Mouse (Mus musculus): ENCODE results near the gene Ift80. TPM values are rescaled to one million over a fixed set of nuclear protein-coding genes. Genes with fewer than 3 reads are reported as not detected.
A peak's percentile ranks its signal among the peaks of the same experiment; 100 is the strongest.
"Not testable (repeated sequence)": the region's sequence is repeated elsewhere in the genome, so short reads cannot be mapped to it uniquely, and the experiment has no call there.

The Ift80 gene
- total RNA-seq (2021): 10 to 100 TPM; 22.5 to 23.6 TPM

GRCm38 (mm10) chr3:69004437-69005337, at the start of gene Ift80, which contains the start of gene Smc4:
TSS of gene Ift80 (minus strand) at chr3:69004570.
TSS of gene Smc4 (plus strand) at chr3:69004738.
- intact Hi-C loops (cut with DNase I): no loop called here
- peak; percentile 95 for DNase-seq (ENCODE audit: low spot score in 2 of 2)

- intact Hi-C loops (cut with DNase I): no loop called here
- DNase-seq (ENCODE audit: low spot score in 2 of 2): no peak
These were observed 47.5 kb upstream of the Ift80 start for GRCm38 (mm10) chr3:69051894-69052293.

- intact Hi-C loops (cut with DNase I): no loop called here
- no peak for DNase-seq (ENCODE audit: low spot score in 2 of 2)
These were observed 44.6 kb upstream of the Ift80 start for GRCm38 (mm10) chr3:69049011-69049410.

- intact Hi-C loops (cut with DNase I): no loop called here
- DNase-seq (ENCODE audit: low spot score in 2 of 2): no peak
These were observed 43.3 kb upstream of the Ift80 start for GRCm38 (mm10) chr3:69047684-69048083.

- intact Hi-C loops (cut with DNase I): no loop called here
- DNase-seq (ENCODE audit: low spot score in 2 of 2): no peak
These were observed 42.1 kb upstream of the Ift80 start for GRCm38 (mm10) chr3:69046509-69046908.

- intact Hi-C loops (cut with DNase I): loop anchor here (2.0 kb wide), 1 partner anchor 17 kb away; no protein-coding TSS in a partner anchor
- DNase-seq (ENCODE audit: low spot score in 2 of 2): no peak
These were observed 41.4 kb upstream of the Ift80 start for GRCm38 (mm10) chr3:69045750-69046149.

GRCm38 (mm10) chr3:69045400-69045703, 41.0 kb upstream of the Ift80 start:
- no peak for DNase-seq (ENCODE audit: low spot score in 2 of 2)
- intact Hi-C loops (cut with DNase I): loop anchor here (2.0 kb wide), 1 partner anchor 17 kb away; no protein-coding TSS in a partner anchor

GRCm38 (mm10) chr3:69044645-69045399, 40.5 kb upstream of the Ift80 start, which contains the start of gene Trim59:
TSS of gene Trim59 (minus strand) at chr3:69044755.
- peak; percentile 88 to 91 for DNase-seq (ENCODE audit: low spot score in 2 of 2)
- intact Hi-C loops (cut with DNase I): loop anchor here (2.0 kb wide), 1 partner anchor 18 kb away; no protein-coding TSS in a partner anchor

- no peak for DNase-seq (ENCODE audit: low spot score in 2 of 2)
- intact Hi-C loops (cut with DNase I): loop anchor here (2.0 kb wide), 1 partner anchor 19 kb away; no protein-coding TSS in a partner anchor
These were observed 39.8 kb upstream of the Ift80 start for GRCm38 (mm10) chr3:69044167-69044591.

GRCm38 (mm10) chr3:69041298-69041697, 36.9 kb upstream of the Ift80 start:
- no peak for DNase-seq (ENCODE audit: low spot score in 2 of 2)
- intact Hi-C loops (cut with DNase I): no loop called here

GRCm38 (mm10) chr3:69040105-69040504, 35.7 kb upstream of the Ift80 start:
- intact Hi-C loops (cut with DNase I): no loop called here
- no peak for DNase-seq (ENCODE audit: low spot score in 2 of 2)

- no peak for DNase-seq (ENCODE audit: low spot score in 2 of 2)
- intact Hi-C loops (cut with DNase I): no loop called here
These were observed 21.9 kb upstream of the Ift80 start for GRCm38 (mm10) chr3:69026133-69026783.

GRCm38 (mm10) chr3:69020764-69021163, 16.4 kb upstream of the Ift80 start:
- DNase-seq (ENCODE audit: low spot score in 2 of 2): no peak
- intact Hi-C loops (cut with DNase I): no loop called here

GRCm38 (mm10) chr3:69020285-69020684, 15.9 kb upstream of the Ift80 start:
- no peak for DNase-seq (ENCODE audit: low spot score in 2 of 2)
- intact Hi-C loops (cut with DNase I): no loop called here

GRCm38 (mm10) chr3:69018635-69019034, 14.3 kb upstream of the Ift80 start:
- DNase-seq (ENCODE audit: low spot score in 2 of 2); intact Hi-C loops (cut with DNase I): not testable (repeated sequence)

GRCm38 (mm10) chr3:69017181-69017580, 12.8 kb upstream of the Ift80 start:
- intact Hi-C loops (cut with DNase I): no loop called here
- no peak for DNase-seq (ENCODE audit: low spot score in 2 of 2)

- DNase-seq (ENCODE audit: low spot score in 2 of 2): no peak
- intact Hi-C loops (cut with DNase I): no loop called here
These were observed 4.5 kb upstream of the Ift80 start for GRCm38 (mm10) chr3:69008873-69009272.

GRCm38 (mm10) chr3:69006246-69006760, 1.9 kb upstream of the Ift80 start:
- intact Hi-C loops (cut with DNase I): no loop called here
- DNase-seq (ENCODE audit: low spot score in 2 of 2): peak in 1 of 2 experiments; percentile 3

- intact Hi-C loops (cut with DNase I): no loop called here
- DNase-seq (ENCODE audit: low spot score in 2 of 2): peak; percentile 16 to 20
These were observed 1.2 kb upstream of the Ift80 start for GRCm38 (mm10) chr3:69005338-69006245.

Data from left cerebral cortex, postnatal 36 days (tissue).